13 mouse cellular contexts compared by ENCODE assay signal in the genomic region with DNA sequence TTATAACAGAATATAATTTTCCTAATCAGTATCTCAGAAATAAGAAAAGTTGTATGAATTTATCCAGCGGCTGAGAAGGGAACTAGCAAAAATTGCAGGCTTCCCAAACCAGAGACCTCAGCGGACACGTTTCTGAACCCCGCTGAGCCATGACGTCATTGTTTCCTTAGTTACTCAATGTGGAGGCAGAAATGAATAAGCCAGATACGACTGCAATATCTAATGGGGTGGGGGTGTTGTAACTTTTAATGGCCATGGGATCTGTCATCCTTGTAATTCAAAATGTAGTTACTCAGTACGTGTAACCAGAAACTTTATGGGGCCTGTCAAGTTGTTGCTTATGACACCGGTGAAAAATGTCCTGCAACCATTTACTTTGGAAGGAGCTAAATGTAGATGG.
"Had no signal": no experiment of that assay in that cellular context is flagged by ENCODE, and none has a peak within 500 bp of the region (broad histone marks: within the 10 kb centered on the region; RNA-seq: fewer than 3 reads in every experiment).

No protein-coding gene starts in this region.

- ATAC-seq: liver, embryonic 12.5 days had no signal

- DNase-seq: left cerebral cortex, postnatal 4 days; lung, embryonic 14.5 days; lung, postnatal 10 days; lung, postnatal 4 days; right cerebral cortex, adult 18-20 months; right cerebral cortex, postnatal 25 days; thymus, postnatal 36 days had no signal

- H3K27ac ChIP-seq: layer of hippocampus, adult 2 months; limb, embryonic 15.5 days; liver, embryonic 12.5 days; midbrain, embryonic 12.5 days; neural tube, embryonic 15.5 days had no signal

- H3K9ac ChIP-seq: limb, embryonic 15.5 days; liver, embryonic 12.5 days; lung, embryonic 14.5 days; midbrain, embryonic 12.5 days; neural tube, embryonic 15.5 days had no signal

- H3K27me3 ChIP-seq: limb, embryonic 15.5 days; liver, embryonic 12.5 days; midbrain, embryonic 12.5 days; neural tube, embryonic 15.5 days had no signal

- H3K4me1 ChIP-seq: limb, embryonic 15.5 days; liver, embryonic 12.5 days; midbrain, embryonic 12.5 days; neural tube, embryonic 15.5 days had no signal

- H3K4me2 ChIP-seq: limb, embryonic 15.5 days; liver, embryonic 12.5 days; lung, embryonic 14.5 days; midbrain, embryonic 12.5 days; neural tube, embryonic 15.5 days had no signal

- H3K4me3 ChIP-seq: layer of hippocampus, adult 2 months; limb, embryonic 15.5 days; liver, embryonic 12.5 days; midbrain, embryonic 12.5 days; myocyte; neural tube, embryonic 15.5 days had no signal

- H3K9me3 ChIP-seq: limb, embryonic 15.5 days; liver, embryonic 12.5 days; midbrain, embryonic 12.5 days; neural tube, embryonic 15.5 days had no signal

- H3K36me3 ChIP-seq: limb, embryonic 15.5 days; liver, embryonic 12.5 days; midbrain, embryonic 12.5 days; neural tube, embryonic 15.5 days had no signal
